In the genomic region with DNA sequence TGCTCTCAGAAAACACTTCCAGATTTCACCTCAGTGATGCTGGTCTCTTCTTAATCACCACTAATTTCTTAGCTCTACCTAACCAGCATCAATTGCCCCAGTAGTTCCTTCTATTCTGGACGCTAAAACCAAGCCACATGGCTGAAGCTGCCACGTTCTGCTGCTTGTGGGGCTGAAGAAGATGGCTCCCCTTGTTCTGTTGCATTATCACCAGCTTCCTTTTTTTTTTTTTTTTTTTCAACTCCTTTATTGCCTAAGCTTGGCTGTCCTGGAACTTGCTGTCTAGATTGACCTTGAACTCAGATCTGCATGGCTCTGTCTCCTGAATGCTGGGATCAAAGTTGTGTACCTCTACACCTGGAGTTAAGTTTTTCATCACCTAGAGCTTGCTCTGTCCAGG, we compare ENCODE assay signal across 28 mouse cellular contexts. TPM values are rescaled to one million over a fixed set of nuclear protein-coding genes. Genes with fewer than 3 reads are reported as not detected.
DNase-seq lines count a peak whose midpoint lies in the region; ATAC-seq and TF ChIP-seq lines count a peak whose summit lies in the region.
"Had no signal": no experiment of that assay in that cellular context is flagged by ENCODE, and none has a peak within 500 bp of the region (broad histone marks: within the 10 kb centered on the region; RNA-seq: fewer than 3 reads in every experiment).

No protein-coding gene starts in this region.

- no peaks in the 10 kb centered on the region for H3K9me3 ChIP-seq in MEL (replicated peaks; ENCODE audit: insufficient read depth, low read length)
- H3K9me3 ChIP-seq: embryonic facial prominence, embryonic 13.5 days; embryonic facial prominence, embryonic 15.5 days; forebrain, embryonic 10.5 days; forebrain, embryonic 12.5 days; G1E had no signal

- ATAC-seq in megakaryocyte, adult 5-6 weeks (ENCODE audit: poor library complexity, severe bottlenecking), result peak; percentile 76
- ATAC-seq: CD4-positive, CD25-positive, alpha-beta regulatory T cell, adult 4 months; forebrain, embryonic 14.5 days; forebrain, embryonic 16.5 days; Patski had no signal

- no peak for TF ChIP-seq EP300 in heart, adult 2 months (IDR thresholded peaks at IDR 0.05; ENCODE audit: insufficient read depth, low read depth, low read length)
- no peak for TF ChIP-seq EP300 in MEL (IDR thresholded peaks at IDR 0.05; ENCODE audit: low read depth in 1 of 2, low read length in 2 of 2)

- TF ChIP-seq CTCF in heart, adult 2 months (IDR thresholded peaks at IDR 0.05), result no peak
- no peak for TF ChIP-seq CTCF in MEL (IDR thresholded peaks at IDR 0.05 in 2 of 3, conservative IDR thresholded peaks at IDR 0.05 in 1 of 3; ENCODE audit: control insufficient read depth in 1 of 3, insufficient read depth in 1 of 3, low read depth in 2 of 3, low read length in 3 of 3, poor library complexity in 1 of 3, severe bottlenecking in 1 of 3)

- TF ChIP-seq RAD21 in MEL (IDR thresholded peaks at IDR 0.05; ENCODE audit: low read depth, low read length), result no peak

- H3K36me3 ChIP-seq in heart, adult 2 months (ENCODE audit: control insufficient read depth, insufficient read depth, low read length), result no peaks in the 10 kb centered on the region
- no peaks in the 10 kb centered on the region for H3K36me3 ChIP-seq in MEL (ENCODE audit: control insufficient read depth in 1 of 2, insufficient read depth in 2 of 2, low read length in 2 of 2)
- H3K36me3 ChIP-seq: embryonic facial prominence, embryonic 13.5 days; embryonic facial prominence, embryonic 15.5 days; forebrain, embryonic 10.5 days; forebrain, embryonic 12.5 days; G1E had no signal

- WGBS in heart, adult 2 months, result 71% methylated on average over 2 of the region's 2 CpGs

- no peaks in the 10 kb centered on the region for H3K4me1 ChIP-seq in heart, adult 2 months (ENCODE audit: control insufficient read depth, insufficient read depth, low read length)
- H3K4me1 ChIP-seq in MEL (ENCODE audit: control insufficient read depth in 1 of 2, insufficient read depth in 2 of 2, low read length in 2 of 2), result no peaks in the 10 kb centered on the region
- H3K4me1 ChIP-seq: embryonic facial prominence, embryonic 13.5 days; embryonic facial prominence, embryonic 15.5 days; forebrain, embryonic 10.5 days had no signal

- no peak for TF ChIP-seq POLR2A in heart, adult 2 months (IDR thresholded peaks at IDR 0.05; ENCODE audit: insufficient read depth, low read depth, low read length)
- TF ChIP-seq POLR2A in MEL (IDR thresholded peaks at IDR 0.05; ENCODE audit: control insufficient read depth in 1 of 2, insufficient read depth in 1 of 2, low read depth in 1 of 2, low read length in 2 of 2, poor library complexity in 1 of 2), result no peak

- H3K27ac ChIP-seq in heart, adult 2 months, result no peak overlapping the region
- no peak overlapping the region for H3K27ac ChIP-seq in MEL (ENCODE audit: control insufficient read depth, low read depth, low read length)
- H3K27ac ChIP-seq: embryonic facial prominence, embryonic 13.5 days; embryonic facial prominence, embryonic 15.5 days; forebrain, embryonic 10.5 days; forebrain, embryonic 12.5 days had no signal

- no peak overlapping the region for H3K4me3 ChIP-seq in heart, adult 2 months
- no peak overlapping the region for H3K4me3 ChIP-seq in MEL (ENCODE audit: control insufficient read depth in 1 of 2, insufficient read depth in 1 of 2, low read depth in 2 of 2, low read length in 2 of 2)
- H3K4me3 ChIP-seq: embryonic facial prominence, embryonic 13.5 days; embryonic facial prominence, embryonic 15.5 days; erythroblast, embryonic 14.5 days; forebrain, embryonic 10.5 days; forebrain, embryonic 12.5 days had no signal

- no peaks in the 10 kb centered on the region for H3K79me2 ChIP-seq in heart, adult 2 months (replicated peaks; ENCODE audit: control insufficient read depth, insufficient read depth, low read length)
- H3K79me2 ChIP-seq in MEL (ENCODE audit: control insufficient read depth, insufficient read depth, low read length, poor library complexity), result no peaks in the 10 kb centered on the region

- no peak overlapping the region for H3K9ac ChIP-seq in heart, adult 2 months (ENCODE audit: low read depth, low read length)
- no peak overlapping the region for H3K9ac ChIP-seq in MEL (ENCODE audit: control insufficient read depth, low read depth, low read length, poor library complexity, severe bottlenecking)
- H3K9ac ChIP-seq: embryonic facial prominence, embryonic 13.5 days; embryonic facial prominence, embryonic 15.5 days; forebrain, embryonic 12.5 days had no signal

- intact Hi-C loops in heart, adult 2 months (cut with DNase I), result no loop called here

- H3K27me3 ChIP-seq in heart, adult 2 months (ENCODE audit: control insufficient read depth, insufficient read depth, low read length), result no peaks in the 10 kb centered on the region
- no peaks in the 10 kb centered on the region for H3K27me3 ChIP-seq in MEL (ENCODE audit: control insufficient read depth in 1 of 2, insufficient read depth in 2 of 2, low read length in 2 of 2)
- H3K27me3 ChIP-seq: CH12.LX; embryonic facial prominence, embryonic 13.5 days; embryonic facial prominence, embryonic 15.5 days; forebrain, embryonic 12.5 days had no signal

- DNase-seq in heart, adult 11 months, result peak; percentile 21
- no peak for DNase-seq in heart, adult 2 months
- DNase-seq in MEL (ENCODE audit: low read depth, low spot score), result no peak
- DNase-seq in MN1 (ENCODE audit: low spot score), result no peak
- no peak for DNase-seq in frontal cortex, postnatal 25 days (ENCODE audit: low spot score in 2 of 2)
- DNase-seq: adrenal gland, adult 2 months; adrenal gland, postnatal 10 days; adrenal gland, postnatal 25 days; B cell, adult 2 months; cerebellum, adult 11 months; cerebellum, adult 18-20 months; cerebellum, adult 8-10 months; cerebellum, adult 9-11 months; cerebellum, postnatal 14 days; cerebellum, postnatal 36 days; embryo, embryonic 11 days had no signal

TF ChIP-seq in MEL, 35 proteins besides CTCF, POLR2A, EP300 and RAD21:
- TF ChIP-seq ZNF384 (IDR thresholded peaks at IDR 0.05; ENCODE audit: low read depth, low read length) (peak; percentile 56; the same call in 1 of the 2 replicates), GABPA (IDR thresholded peaks at IDR 0.05; ENCODE audit: low read depth, low read length) (no peak)

RNA-seq across cellular contexts. Expression of a gene that starts 41.5 kb away (rescaled TPM):
- total RNA-seq in heart, adult 2 months (2021), result 10 to 100 TPM; 18.7 to 19.9 TPM
- 6.2 and 12.9 TPM in 2 replicates for polyA plus RNA-seq in heart, adult 2 months (2012; rRNA removed)
- total RNA-seq in MEL (2012; rRNA removed), result 25.4 and 27.0 TPM in 2 replicates
- polyA plus RNA-seq in MEL (2012; ENCODE audit: insufficient read depth in 1 of 2, insufficient read length in 2 of 2, low read depth in 1 of 2, low replicate concordance in 2 of 2, missing spikeins in 1 of 2), result 10 to 100 TPM; 27.4 to 96.7 TPM
- total RNA-seq in megakaryocyte, adult 5-6 weeks (2015), result 146 and 167 TPM in 2 replicates
- total RNA-seq in megakaryocyte, adult 5-6 weeks (2017), result 112 and 113 TPM in 2 replicates
